Mouse (Mus musculus) heart, postnatal 0 days (tissue): ENCODE results near the gene Tmem50b.

Source experiments
- CTCF ChIP-seq: IDR thresholded peaks from 2 replicates; pipeline ENCODE4 v1.5.1; 2016; ENCODE audit warnings: antibody characterized with exemption, control low read depth, low read depth
- EP300 ChIP-seq: IDR thresholded peaks from 2 replicates; pipeline ENCODE4 v1.6.1; 2016; ENCODE audit warnings: antibody characterized with exemption, low read depth

- TF ChIP-seq CTCF (no peak), EP300 (no peak)
Measured at GRCm38 (mm10) chr16:91597672-91598010, at the start of gene Tmem50b.
